Mouse (Mus musculus): ENCODE measurements around the gene 4933430I17Rik. TPM values are rescaled to one million over a fixed set of nuclear protein-coding genes. Genes with fewer than 3 reads are reported as not detected.

Gene 4933430I17Rik
- polyA plus RNA-seq, 1 experiment from 2014 or later, result 1.5 TPM

Other genes with a start within 250 kb of the 4933430I17Rik start
- 20.3 and 21.8 TPM in 2 replicates for gene Fkbp15, start 164.8 kb upstream of the 4933430I17Rik start, polyA plus RNA-seq (2016; fragmentation: Nextera tagmentation; extraction: Ambion mirVana)
- 48.5 and 53.9 TPM in 2 replicates for gene Slc31a1, start 164.6 kb upstream of the 4933430I17Rik start, polyA plus RNA-seq (2016; fragmentation: Nextera tagmentation; extraction: Ambion mirVana)
- gene Cdc26, start 116.7 kb upstream of the 4933430I17Rik start, polyA plus RNA-seq (2016; fragmentation: Nextera tagmentation; extraction: Ambion mirVana), result 176 and 179 TPM in 2 replicates
- 26.8 and 35.2 TPM in 2 replicates for gene Prpf4, start 116.6 kb upstream of the 4933430I17Rik start, polyA plus RNA-seq (2016; fragmentation: Nextera tagmentation; extraction: Ambion mirVana)
- gene Rnf183, start 90.1 kb upstream of the 4933430I17Rik start, polyA plus RNA-seq (2016; fragmentation: Nextera tagmentation; extraction: Ambion mirVana), result not detected in 2 replicates
- 9.8 and 10.0 TPM in 2 replicates for gene Wdr31, start 54.5 kb upstream of the 4933430I17Rik start, polyA plus RNA-seq (2016; fragmentation: Nextera tagmentation; extraction: Ambion mirVana)
- 0.78 and 1.9 TPM in 2 replicates for gene Bspry, start 45.3 kb upstream of the 4933430I17Rik start, polyA plus RNA-seq (2016; fragmentation: Nextera tagmentation; extraction: Ambion mirVana)
- 9.8 and 14.1 TPM in 2 replicates for gene Hdhd3, start 21.9 kb upstream of the 4933430I17Rik start, polyA plus RNA-seq (2016; fragmentation: Nextera tagmentation; extraction: Ambion mirVana)
- 114 and 123 TPM in 2 replicates for gene Alad, start 5.5 kb upstream of the 4933430I17Rik start, polyA plus RNA-seq (2016; fragmentation: Nextera tagmentation; extraction: Ambion mirVana)
- gene Pole3, start 301 bp upstream of the 4933430I17Rik start, polyA plus RNA-seq (2016; fragmentation: Nextera tagmentation; extraction: Ambion mirVana), result 124 and 125 TPM in 2 replicates
- 36.2 and 48.6 TPM in 2 replicates for gene Rgs3, start 34.5 kb downstream of the 4933430I17Rik start, polyA plus RNA-seq (2016; fragmentation: Nextera tagmentation; extraction: Ambion mirVana)